Mouse (Mus musculus) cerebellum, adult 18-20 months (tissue): ENCODE data around the gene Elof1.
"Not testable (repeated sequence)": the region's sequence is repeated elsewhere in the genome, so short reads cannot be mapped to it uniquely, and the experiment has no call there.

Experiments used
- DNase-seq, 2 experiments: peaks; one replicate each; pipeline ENCODE4 v3.0.0; 2021

The Elof1 gene

GRCm38 (mm10) chr9:22089281-22089680, 27.7 kb downstream of the Elof1 start:
- no peak for DNase-seq

GRCm38 (mm10) chr9:22087034-22087618, 29.8 kb downstream of the Elof1 start:
- no peak for DNase-seq

GRCm38 (mm10) chr9:22086012-22086411, 31.0 kb downstream of the Elof1 start:
- DNase-seq, result no peak

- DNase-seq, result peak; percentile 93 to 97
Observed at GRCm38 (mm10) chr9:22085022-22085834, 31.7 kb downstream of the Elof1 start, which contains the start of gene Ecsit. Ecsit (minus strand) TSS chr9:22085438.

GRCm38 (mm10) chr9:22084667-22085021, 32.3 kb downstream of the Elof1 start:
- DNase-seq, result no peak

- no peak for DNase-seq
Observed at GRCm38 (mm10) chr9:22076223-22076622, 40.7 kb downstream of the Elof1 start.

- not testable (repeated sequence) for DNase-seq
Observed at GRCm38 (mm10) chr9:22075778-22076177, 41.2 kb downstream of the Elof1 start.

- peak in 1 of 2 experiments; percentile 42 for DNase-seq
Observed at GRCm38 (mm10) chr9:22072276-22072675, 44.7 kb downstream of the Elof1 start.

- peak; percentile 98 to 99 for DNase-seq
Observed at GRCm38 (mm10) chr9:22070791-22071573, 46.0 kb downstream of the Elof1 start, which contains the start of the genes Gm49318 and Zfp653. Gm49318 (minus strand) TSS chr9:22071259. Zfp653 (minus strand) TSS chr9:22071376.

- DNase-seq, result no peak
Observed at GRCm38 (mm10) chr9:22069881-22070553, 47.0 kb downstream of the Elof1 start.

GRCm38 (mm10) chr9:22067195-22067594, 49.8 kb downstream of the Elof1 start:
- no peak for DNase-seq

GRCm38 (mm10) chr9:22066433-22066832, 50.5 kb downstream of the Elof1 start:
- peak; percentile 69 to 70 for DNase-seq

- no peak for DNase-seq
Observed at GRCm38 (mm10) chr9:22065642-22066041, 51.3 kb downstream of the Elof1 start.

GRCm38 (mm10) chr9:22064341-22064740, 52.6 kb downstream of the Elof1 start:
- DNase-seq, result peak; percentile 93
